19 mouse cellular contexts compared by ENCODE assay signal in the genomic region with DNA sequence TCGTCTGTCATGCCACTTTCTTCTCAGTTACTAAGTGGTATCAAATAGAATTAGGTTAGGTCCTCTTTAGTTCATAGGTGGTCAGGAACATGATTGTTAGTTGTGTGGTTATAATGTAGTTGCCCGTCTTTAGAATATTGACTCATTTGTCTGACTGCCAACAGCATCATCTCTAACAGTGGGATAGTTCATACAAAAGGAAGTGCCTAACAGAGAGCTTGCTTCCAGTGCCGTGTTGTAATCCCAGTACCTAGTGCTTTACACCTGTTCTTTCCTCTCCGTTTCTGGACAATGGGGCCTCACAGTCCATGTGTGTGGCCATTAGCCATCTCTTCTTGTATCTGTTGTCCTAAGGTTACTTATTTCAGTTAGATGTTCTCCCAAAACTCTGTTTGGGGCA.
DNase-seq lines count a peak whose midpoint lies in the region; ATAC-seq lines count a peak whose summit lies in the region.
"Had no signal": no experiment of that assay in that cellular context is flagged by ENCODE, and none has a peak within 500 bp of the region (broad histone marks: within the 10 kb centered on the region; RNA-seq: fewer than 3 reads in every experiment).

No protein-coding gene starts in this region.

- H3K9ac ChIP-seq in forebrain, embryonic 12.5 days: no peak overlapping the region
- no peak overlapping the region for H3K9ac ChIP-seq in heart, embryonic 12.5 days
- H3K9ac ChIP-seq in midbrain, embryonic 13.5 days (replicated peaks): no peak overlapping the region
- no peak overlapping the region for H3K9ac ChIP-seq in midbrain, embryonic 14.5 days (replicated peaks; ENCODE audit: low read length)
- H3K9ac ChIP-seq: embryonic facial prominence, embryonic 15.5 days had no signal

- 0 out of 2 replicates have a peak overlapping the region, but pooled peaks have one; percentile 26 for H3K27ac ChIP-seq in forebrain, embryonic 12.5 days
- H3K27ac ChIP-seq in forebrain, embryonic 10.5 days: no peak overlapping the region
- no peak overlapping the region for H3K27ac ChIP-seq in heart, embryonic 10.5 days
- no peak overlapping the region for H3K27ac ChIP-seq in heart, embryonic 12.5 days (ENCODE audit: poor library complexity, severe bottlenecking)
- H3K27ac ChIP-seq in midbrain, embryonic 13.5 days: peak overlapping the region; percentile 4; the same call in 1 of the 2 replicates
- H3K27ac ChIP-seq in midbrain, embryonic 14.5 days (replicated peaks; ENCODE audit: low read depth, low read length): no peak overlapping the region
- H3K27ac ChIP-seq: embryonic facial prominence, embryonic 15.5 days had no signal

- ATAC-seq in forebrain, embryonic 12.5 days (ENCODE audit: low FRiP score): no peak
- no peak for ATAC-seq in heart, embryonic 12.5 days (ENCODE audit: insufficient number of reproducible peaks, low FRiP score)
- no peak for ATAC-seq in midbrain, embryonic 13.5 days
- no peak for ATAC-seq in midbrain, embryonic 14.5 days (ENCODE audit: low FRiP score, low TSS enrichment)
- ATAC-seq: activated CD4-positive, CD25-positive, alpha-beta regulatory T cell, adult 4 months; intestine, embryonic 16.5 days; Patski had no signal

- H3K36me3 ChIP-seq in forebrain, embryonic 12.5 days (replicated peaks): peaks cover 5% of the 10 kb centered on the region; the same call in 1 of the 2 replicates
- peaks cover 8% of the 10 kb centered on the region for H3K36me3 ChIP-seq in forebrain, embryonic 10.5 days (replicated peaks)
- H3K36me3 ChIP-seq in heart, embryonic 10.5 days: peaks cover 3% of the 10 kb centered on the region; the same call in 1 of the 2 replicates
- peaks cover 5% of the 10 kb centered on the region; the same call in 1 of the 2 replicates for H3K36me3 ChIP-seq in heart, embryonic 12.5 days
- H3K36me3 ChIP-seq in midbrain, embryonic 13.5 days: no peaks in the 10 kb centered on the region
- no peaks in the 10 kb centered on the region for H3K36me3 ChIP-seq in midbrain, embryonic 14.5 days (ENCODE audit: control insufficient read depth, insufficient read depth, low read length)
- H3K36me3 ChIP-seq: embryonic facial prominence, embryonic 15.5 days had no signal

- no peaks in the 10 kb centered on the region for H3K9me3 ChIP-seq in forebrain, embryonic 12.5 days
- peaks cover 7% of the 10 kb centered on the region; the same call in 1 of the 2 replicates for H3K9me3 ChIP-seq in forebrain, embryonic 10.5 days
- no peaks in the 10 kb centered on the region for H3K9me3 ChIP-seq in heart, embryonic 10.5 days
- H3K9me3 ChIP-seq in heart, embryonic 12.5 days (replicated peaks): no peaks in the 10 kb centered on the region
- H3K9me3 ChIP-seq in midbrain, embryonic 13.5 days: peaks cover 5% of the 10 kb centered on the region; the same call in 1 of the 2 replicates
- H3K9me3 ChIP-seq in midbrain, embryonic 14.5 days (ENCODE audit: control insufficient read depth, low read length): peaks cover 6% of the 10 kb centered on the region; the same call in 1 of the 2 replicates
- H3K9me3 ChIP-seq: embryonic facial prominence, embryonic 15.5 days had no signal

- no peaks in the 10 kb centered on the region for H3K27me3 ChIP-seq in forebrain, embryonic 12.5 days
- H3K27me3 ChIP-seq in forebrain, embryonic 10.5 days (ENCODE audit: poor library complexity, severe bottlenecking): no peaks in the 10 kb centered on the region
- no peaks in the 10 kb centered on the region for H3K27me3 ChIP-seq in heart, embryonic 10.5 days (ENCODE audit: insufficient read depth, poor library complexity, severe bottlenecking)
- H3K27me3 ChIP-seq in heart, embryonic 12.5 days (replicated peaks): no peaks in the 10 kb centered on the region
- no peaks in the 10 kb centered on the region for H3K27me3 ChIP-seq in midbrain, embryonic 13.5 days
- H3K27me3 ChIP-seq in midbrain, embryonic 14.5 days (ENCODE audit: control insufficient read depth, insufficient read depth, low read length): no peaks in the 10 kb centered on the region
- H3K27me3 ChIP-seq: embryonic facial prominence, embryonic 15.5 days; Patski had no signal

- H3K4me2 ChIP-seq in forebrain, embryonic 12.5 days: no peak overlapping the region
- no peak overlapping the region for H3K4me2 ChIP-seq in heart, embryonic 12.5 days
- H3K4me2 ChIP-seq in midbrain, embryonic 13.5 days (replicated peaks): no peak overlapping the region
- H3K4me2 ChIP-seq in midbrain, embryonic 14.5 days (ENCODE audit: low read length): no peak overlapping the region
- H3K4me2 ChIP-seq: embryonic facial prominence, embryonic 15.5 days had no signal

- peaks cover 57% of the 10 kb centered on the region for H3K4me1 ChIP-seq in forebrain, embryonic 12.5 days
- peaks cover 56% of the 10 kb centered on the region for H3K4me1 ChIP-seq in forebrain, embryonic 10.5 days
- H3K4me1 ChIP-seq in heart, embryonic 10.5 days: peaks cover 50% of the 10 kb centered on the region
- H3K4me1 ChIP-seq in heart, embryonic 12.5 days (replicated peaks): peaks cover 44% of the 10 kb centered on the region
- H3K4me1 ChIP-seq in midbrain, embryonic 13.5 days (replicated peaks): peaks cover 61% of the 10 kb centered on the region
- H3K4me1 ChIP-seq in midbrain, embryonic 14.5 days (ENCODE audit: control insufficient read depth, insufficient read depth, low read length): peaks cover 42% of the 10 kb centered on the region

- H3K4me3 ChIP-seq in forebrain, embryonic 12.5 days (replicated peaks): no peak overlapping the region
- no peak overlapping the region for H3K4me3 ChIP-seq in forebrain, embryonic 10.5 days
- no peak overlapping the region for H3K4me3 ChIP-seq in heart, embryonic 10.5 days
- H3K4me3 ChIP-seq in heart, embryonic 12.5 days: no peak overlapping the region
- no peak overlapping the region for H3K4me3 ChIP-seq in midbrain, embryonic 13.5 days (replicated peaks)
- H3K4me3 ChIP-seq in midbrain, embryonic 14.5 days (replicated peaks; ENCODE audit: low read depth, low read length): no peak overlapping the region
- H3K4me3 ChIP-seq: embryonic facial prominence, embryonic 15.5 days; erythroblast, embryonic 14.5 days had no signal

- WGBS in forebrain, embryonic 12.5 days: 67% methylated on average over 4 of the region's 4 CpGs
- WGBS in forebrain, embryonic 10.5 days: 86% methylated on average over 4 of the region's 4 CpGs
- 84% methylated on average over 4 of the region's 4 CpGs for WGBS in heart, embryonic 10.5 days
- whole genome bisulfite sequencing in heart, embryonic 12.5 days: 85% methylated on average over 4 of the region's 4 CpGs
- WGBS in midbrain, embryonic 13.5 days: 68% methylated on average over 4 of the region's 4 CpGs
- WGBS in midbrain, embryonic 14.5 days: 51% methylated on average over 4 of the region's 4 CpGs

- no peak for DNase-seq in forebrain, embryonic 10.5 days (ENCODE audit: extremely low spot score, low spot score)
- DNase-seq in heart, embryonic 10.5 days (ENCODE audit: low spot score): peak; percentile 4
- no peak for DNase-seq in midbrain, embryonic 14.5 days
- peak; percentile 43 for DNase-seq in brain, adult 2 months (ENCODE audit: low read depth, low spot score)
- no peak for DNase-seq in frontal cortex, postnatal 36 days (ENCODE audit: low spot score in 2 of 2)
- DNase-seq: adrenal gland, postnatal 14 days; cerebellum, adult 8-10 months; embryo, embryonic 11 days; gastrocnemius, postnatal 14 days; heart, postnatal 10 days; kidney, adult 2 months had no signal

Comparison
In these comparisons a context has a peak if more than half of its experiments do, and no peak if none do; other contexts are left out.
1. H3K27ac ChIP-seq: peak in forebrain, embryonic 12.5 days (single experiment) and midbrain, embryonic 13.5 days (single experiment); none in forebrain, embryonic 10.5 days (single experiment), heart, embryonic 10.5 days (single experiment), heart, embryonic 12.5 days (single experiment) and midbrain, embryonic 14.5 days (single experiment).
2. DNase-seq: peak in heart, embryonic 10.5 days (single experiment) and brain, adult 2 months (single experiment); none in forebrain, embryonic 10.5 days (single experiment), midbrain, embryonic 14.5 days (single experiment) and frontal cortex, postnatal 36 days (0 of 2).